Mouse (Mus musculus) liver, embryonic 13.5 days (tissue): Measurements from ENCODE around the gene Dclk1. TPM values are rescaled to one million over a fixed set of nuclear protein-coding genes. Genes with fewer than 3 reads are reported as not detected.
"Not testable (repeated sequence)": the region's sequence is repeated elsewhere in the genome, so short reads cannot be mapped to it uniquely, and the experiment has no call there.

Experiments used
- ATAC-seq: fragments of 200-750 bp; cut with Nextera tagmentation; 2 replicates; pipeline ENCODE4 v1.8.0; 2017; ENCODE audit warnings: low read depth, mild to moderate bottlenecking, moderate number of reproducible peaks, moderate library complexity
- DNase-seq: peaks from one replicate; pipeline ENCODE4 v3.0.0; 2022
- H3K27ac ChIP-seq: fragments of 300-500 bp; sonication (generic); 2 replicates; pipeline ENCODE4 v1.5.1; 2015; ENCODE audit warnings: moderate library complexity, mild to moderate bottlenecking, inconsistent platforms
- H3K27me3 ChIP-seq: fragments of 300-500 bp; sonication (generic); 2 replicates; pipeline ENCODE4 v1.6.1; 2015; ENCODE audit warnings: mild to moderate bottlenecking, inconsistent platforms
- H3K36me3 ChIP-seq: fragments of 300-500 bp; sonication (generic); 2 replicates; pipeline ENCODE4 v1.6.1; 2015; ENCODE audit warnings: mild to moderate bottlenecking, inconsistent platforms
- H3K4me1 ChIP-seq: fragments of 300-500 bp; sonication (generic); replicated peaks from 2 replicates; pipeline ENCODE4 v1.6.1; 2015; ENCODE audit warnings: inconsistent platforms
- H3K4me2 ChIP-seq: fragments of 300-500 bp; sonication (generic); 2 replicates; pipeline ENCODE4 v1.6.1; 2015; ENCODE audit warnings: inconsistent platforms, mild to moderate bottlenecking, moderate library complexity
- H3K4me3 ChIP-seq: fragments of 300-500 bp; sonication (generic); replicated peaks from 2 replicates; pipeline ENCODE4 v1.5.1; 2015; ENCODE audit warnings: mild to moderate bottlenecking, inconsistent platforms
- H3K9ac ChIP-seq: fragments of 300-500 bp; sonication (generic); 2 replicates; pipeline ENCODE4 v1.6.1; 2015; ENCODE audit warnings: mild to moderate bottlenecking, inconsistent platforms
- H3K9me3 ChIP-seq: fragments of 300-500 bp; sonication (generic); replicated peaks from 2 replicates; pipeline ENCODE4 v1.6.1; 2016; ENCODE audit warnings: inconsistent platforms
- WGBS: fragments of 180-500 bp; shearing (Covaris S2); methylation state at CpG from one replicate; pipeline ENCODE4 v1.1.7; 2015; ENCODE audit not compliant: insufficient replicate concordance; 5-methylcytosine and 5-hydroxymethylcytosine counted together
- polyA plus RNA-seq: library from polyadenylated mRNA; unstranded; fragments of >200 nt; fragmentation: Nextera tagmentation; extraction: Ambion mirVana; gene quantifications from 2 replicates; pipeline ENCODE4 v1.2.1, GENCODE M21; 2015

The Dclk1 gene
- polyA plus RNA-seq = 1.1 TPM in 2 replicates

- Histone ChIP-seq H3K4me3 (peak within 1 kb of the TSS; percentile 32), H3K27ac (no peak within 1 kb of the TSS), H3K4me1 (no peaks in the 10 kb centered on the region), H3K9me3 (no peaks in the 10 kb centered on the region), H3K9ac (no peak within 1 kb of the TSS), H3K27me3 (peaks cover 27% of the 10 kb centered on the region), H3K36me3 (no peaks in the 10 kb centered on the region), H3K4me2 (peak within 1 kb of the TSS; percentile 40)
- no peak for DNase-seq
- 31% methylated on average over 10 of the region's 10 CpGs for WGBS
- no peak for ATAC-seq
Measured at GRCm38 (mm10) chr3:55241730-55242421, at the start of gene Dclk1. Gene Dclk1, plus strand, starts transcription at chr3:55242364.

- 38% methylated on average over 2 of the region's 2 CpGs for WGBS
- no peak for DNase-seq
Measured at GRCm38 (mm10) chr3:55193351-55193750, 48.8 kb upstream of the Dclk1 start.

DNA sequence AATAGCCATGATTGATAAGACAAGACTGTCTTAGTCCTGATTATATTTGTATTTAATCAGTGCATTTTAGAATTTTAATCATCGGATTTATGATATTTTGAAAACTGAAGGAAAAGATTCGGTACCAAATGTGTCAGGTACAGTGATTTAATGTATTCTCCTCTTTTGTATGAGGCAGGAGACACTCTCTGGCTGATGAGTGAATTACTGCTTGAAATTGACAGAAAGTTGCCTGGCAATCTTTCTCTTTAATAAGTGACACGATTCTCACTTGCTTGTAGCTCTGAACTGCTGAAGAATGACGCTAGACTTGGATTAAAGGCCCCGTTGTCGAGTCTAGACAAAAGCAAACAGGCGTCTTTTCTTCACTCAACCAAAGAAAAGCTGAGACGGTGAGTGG is 47.4 kb upstream of the Dclk1 start:
- H3K27me3 ChIP-seq = no peaks in the 10 kb centered on the region

More at GRCm38 (mm10) chr3:55193351-55193750, 48.8 kb upstream of the Dclk1 start:
- Histone ChIP-seq H3K4me1 (no peaks in the 10 kb centered on the region), H3K4me3 (no peak overlapping the region), H3K9ac (no peak overlapping the region), H3K36me3 (no peaks in the 10 kb centered on the region), H3K4me2 (no peak overlapping the region), H3K27me3 (no peaks in the 10 kb centered on the region), H3K27ac (no peak overlapping the region), H3K9me3 (no peaks in the 10 kb centered on the region)
- ATAC-seq = no peak

GRCm38 (mm10) chr3:55195581-55196327 is 46.4 kb upstream of the Dclk1 start:
- H3K9me3 ChIP-seq = no peaks in the 10 kb centered on the region
- no peak overlapping the region for H3K9ac ChIP-seq
- no peak overlapping the region for H3K4me3 ChIP-seq
- ATAC-seq (no peak), DNase-seq (no peak)
- WGBS = 63% methylated on average over 5 of the region's 5 CpGs
- no peaks in the 10 kb centered on the region for H3K36me3 ChIP-seq
- no peaks in the 10 kb centered on the region for H3K4me1 ChIP-seq
- H3K4me2 ChIP-seq = no peak overlapping the region
- H3K27ac ChIP-seq = no peak overlapping the region
- H3K27me3 ChIP-seq = no peaks in the 10 kb centered on the region

More for the DNA sequence above, 47.4 kb upstream of the Dclk1 start:
- Histone ChIP-seq H3K4me1 (no peaks in the 10 kb centered on the region), H3K4me2 (no peak overlapping the region), H3K9me3 (no peaks in the 10 kb centered on the region), H3K4me3 (no peak overlapping the region), H3K27ac (no peak overlapping the region), H3K36me3 (no peaks in the 10 kb centered on the region), H3K9ac (no peak overlapping the region)
- ATAC-seq (no peak), DNase-seq (no peak)
- WGBS = 63% methylated on average over 8 of the region's 8 CpGs

- DNase-seq (no peak), ATAC-seq (no peak)
- no peak overlapping the region for H3K9ac ChIP-seq
- H3K4me3 ChIP-seq = no peak overlapping the region
- no peaks in the 10 kb centered on the region for H3K4me1 ChIP-seq
- no peak overlapping the region for H3K27ac ChIP-seq
- H3K9me3 ChIP-seq = no peaks in the 10 kb centered on the region
- no peak overlapping the region for H3K4me2 ChIP-seq
- H3K36me3 ChIP-seq = no peaks in the 10 kb centered on the region
- WGBS = 70% methylated on average over 2 of the region's 2 CpGs
- H3K27me3 ChIP-seq = no peaks in the 10 kb centered on the region
Measured at GRCm38 (mm10) chr3:55196328-55196710, 45.8 kb upstream of the Dclk1 start.

DNA sequence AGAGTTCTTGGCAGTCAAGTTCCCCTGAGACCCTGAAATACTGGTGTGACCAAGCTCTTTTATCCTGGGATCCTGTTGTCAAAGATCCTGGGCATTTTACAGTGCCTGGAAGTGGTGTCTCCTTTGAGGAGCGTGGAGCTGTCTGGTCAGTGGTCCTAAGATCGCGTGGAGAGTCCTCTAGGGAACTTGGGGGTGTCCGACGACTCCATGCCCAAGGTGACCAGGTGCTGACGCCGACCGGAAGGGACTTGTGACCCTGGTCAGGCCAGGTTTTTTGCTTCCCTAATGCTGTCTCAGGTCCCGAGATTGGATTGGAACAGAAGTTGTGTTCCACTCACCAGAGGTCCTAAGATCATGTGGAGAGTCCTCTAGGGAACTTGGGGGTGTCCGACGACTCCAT is 38.5 kb upstream of the Dclk1 start:
- WGBS = 79% methylated on average over 11 of the region's 11 CpGs
- DNase-seq = not testable (repeated sequence)

GRCm38 (mm10) chr3:55206413-55206812 is 35.8 kb upstream of the Dclk1 start:
- Histone ChIP-seq H3K36me3 (no peaks in the 10 kb centered on the region), H3K9ac (no peak overlapping the region), H3K27me3 (no peaks in the 10 kb centered on the region), H3K4me3 (no peak overlapping the region), H3K9me3 (no peaks in the 10 kb centered on the region), H3K4me1 (no peaks in the 10 kb centered on the region), H3K4me2 (no peak overlapping the region), H3K27ac (no peak overlapping the region)
- DNase-seq = no peak
- ATAC-seq = no peak
- 76% methylated on average over 2 of the region's 2 CpGs for WGBS

More for the DNA sequence above, 38.5 kb upstream of the Dclk1 start:
- not testable (repeated sequence) for ATAC-seq, H3K9me3 ChIP-seq, H3K36me3 ChIP-seq, H3K27ac ChIP-seq, H3K4me1 ChIP-seq, H3K9ac ChIP-seq, H3K27me3 ChIP-seq, H3K4me2 ChIP-seq, H3K4me3 ChIP-seq

DNA sequence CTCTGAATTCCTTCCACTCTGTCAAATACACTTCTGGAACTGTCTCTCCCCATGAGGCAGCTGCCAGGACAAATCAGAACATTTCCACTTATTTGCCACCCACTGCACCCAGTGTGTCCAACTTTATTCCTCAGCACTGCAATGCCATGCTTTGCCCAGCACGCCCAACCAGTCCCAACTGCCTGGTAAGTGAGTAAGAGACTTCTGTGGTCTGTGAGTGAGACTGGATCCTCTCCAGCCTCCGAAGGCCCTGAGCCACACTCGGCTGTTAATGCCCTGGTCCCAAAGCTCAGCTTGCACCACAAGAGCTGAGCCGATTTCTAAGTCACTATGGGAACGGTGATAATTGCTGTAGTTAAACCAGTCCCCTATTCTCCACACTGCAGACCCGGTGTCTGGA is 34.5 kb upstream of the Dclk1 start:
- 54% methylated on average over 6 of the region's 6 CpGs for WGBS
- H3K9me3 ChIP-seq = no peaks in the 10 kb centered on the region
- H3K4me3 ChIP-seq = no peak overlapping the region
- H3K4me1 ChIP-seq = no peaks in the 10 kb centered on the region
- H3K9ac ChIP-seq = no peak overlapping the region
- DNase-seq (no peak), ATAC-seq (no peak)
- H3K27ac ChIP-seq = no peak overlapping the region
- no peaks in the 10 kb centered on the region for H3K27me3 ChIP-seq
- H3K4me2 ChIP-seq = no peak overlapping the region
- H3K36me3 ChIP-seq = no peaks in the 10 kb centered on the region

GRCm38 (mm10) chr3:55212254-55212653 is 29.9 kb upstream of the Dclk1 start:
- Histone ChIP-seq H3K9me3 (no peaks in the 10 kb centered on the region), H3K27ac (no peak overlapping the region), H3K4me3 (no peak overlapping the region), H3K36me3 (no peaks in the 10 kb centered on the region), H3K27me3 (no peaks in the 10 kb centered on the region), H3K9ac (no peak overlapping the region), H3K4me2 (no peak overlapping the region), H3K4me1 (no peaks in the 10 kb centered on the region)
- DNase-seq (no peak), ATAC-seq (no peak)
- 17% methylated on average over 2 of the region's 2 CpGs for WGBS

GRCm38 (mm10) chr3:55213785-55214184 is 28.4 kb upstream of the Dclk1 start:
- no peak overlapping the region for H3K4me2 ChIP-seq
- ATAC-seq (no peak), DNase-seq (no peak)
- no peak overlapping the region for H3K9ac ChIP-seq
- H3K36me3 ChIP-seq = no peaks in the 10 kb centered on the region
- 54% methylated on average over 4 of the region's 4 CpGs for WGBS
- no peaks in the 10 kb centered on the region for H3K4me1 ChIP-seq
- H3K27me3 ChIP-seq = no peaks in the 10 kb centered on the region
- no peaks in the 10 kb centered on the region for H3K9me3 ChIP-seq
- no peak overlapping the region for H3K4me3 ChIP-seq
- no peak overlapping the region for H3K27ac ChIP-seq

- Histone ChIP-seq H3K4me2 (no peak overlapping the region), H3K4me1 (no peaks in the 10 kb centered on the region), H3K27me3 (no peaks in the 10 kb centered on the region), H3K9me3 (no peaks in the 10 kb centered on the region), H3K4me3 (no peak overlapping the region), H3K27ac (no peak overlapping the region), H3K9ac (no peak overlapping the region), H3K36me3 (no peaks in the 10 kb centered on the region)
- DNase-seq (no peak), ATAC-seq (no peak)
- WGBS = 66% methylated on average over 6 of the region's 6 CpGs
Measured at GRCm38 (mm10) chr3:55214413-55214812, 27.8 kb upstream of the Dclk1 start.

GRCm38 (mm10) chr3:55222502-55222901 is 19.7 kb upstream of the Dclk1 start:
- H3K9me3 ChIP-seq = no peaks in the 10 kb centered on the region
- no peaks in the 10 kb centered on the region for H3K4me1 ChIP-seq
- 64% methylated on average over 2 of the region's 2 CpGs for WGBS
- H3K27ac ChIP-seq = no peak overlapping the region
- DNase-seq (no peak), ATAC-seq (no peak)
- H3K27me3 ChIP-seq = no peaks in the 10 kb centered on the region
- H3K9ac ChIP-seq = no peak overlapping the region
- no peak overlapping the region for H3K4me2 ChIP-seq
- no peak overlapping the region for H3K4me3 ChIP-seq
- H3K36me3 ChIP-seq = no peaks in the 10 kb centered on the region
